Mouse (Mus musculus) c-Kit-positive CD71-negative TER-119-negative erythroid progenitor cells, embryonic 14.5 days (primary cell): ENCODE results near the gene Ssr2.

Experiments used
- DNase-seq: peaks from one replicate; pipeline ENCODE4 v3.0.0-alpha.2; 2013; ENCODE audit warnings: low read depth

Ssr2 gene

DNA sequence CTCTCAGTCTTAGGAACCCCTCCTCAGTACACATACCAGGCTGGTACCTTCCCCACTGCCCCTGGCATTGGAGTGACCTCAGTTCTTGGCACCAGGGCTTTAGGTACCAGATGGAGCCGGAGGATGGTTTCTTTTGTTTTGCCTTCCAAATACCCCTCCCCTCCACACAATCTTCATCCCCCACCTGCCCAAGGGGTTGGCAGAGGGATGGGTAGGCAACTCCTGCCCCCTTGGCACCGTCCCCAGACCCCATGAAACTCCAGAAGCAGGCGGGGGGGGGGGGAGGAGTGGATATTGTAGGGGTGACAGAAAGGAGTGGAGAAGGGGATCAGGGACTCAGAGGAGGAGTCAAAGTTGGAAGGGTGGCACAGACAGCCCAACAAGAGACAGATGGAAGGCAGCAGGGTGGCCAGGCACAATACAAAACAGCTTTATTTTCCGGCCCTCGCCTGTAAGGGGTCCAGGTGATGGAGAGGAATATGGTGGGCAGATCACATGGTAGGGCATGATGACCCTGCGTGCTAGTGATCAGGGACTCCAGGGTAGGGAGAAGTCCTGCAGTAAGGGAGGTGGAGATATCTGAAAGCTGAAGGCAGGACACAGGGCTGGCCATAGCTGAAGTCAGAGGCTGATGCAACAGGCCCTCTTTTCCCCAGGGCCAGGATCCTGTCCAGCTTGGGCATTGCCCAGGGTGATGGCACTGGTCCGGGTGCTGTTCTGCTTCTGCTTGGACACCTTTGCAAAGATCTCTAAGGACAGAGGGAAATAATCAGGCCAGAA, 33.9 kb upstream of the Ssr2 start:
- no peak for DNase-seq

DNA sequence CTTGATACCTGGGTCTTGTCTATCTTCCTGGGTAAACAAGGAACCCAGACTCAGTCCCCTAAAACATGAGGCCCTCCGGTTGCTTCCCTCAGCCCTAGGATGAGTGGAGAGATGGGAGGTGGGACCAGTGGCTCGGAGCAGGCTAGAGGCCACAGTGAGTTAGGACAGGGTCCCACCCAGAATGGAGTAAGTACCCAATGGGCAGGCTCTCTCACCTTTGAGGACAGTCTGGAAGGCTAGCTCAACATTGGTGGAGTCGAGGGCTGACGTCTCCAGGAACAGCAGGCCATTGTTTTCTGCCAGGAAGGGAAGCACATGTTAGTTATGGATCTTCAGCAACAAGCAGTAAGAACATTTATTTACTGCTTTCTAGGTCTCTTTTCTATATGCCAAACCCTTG, 33.2 kb upstream of the Ssr2 start:
- DNase-seq: no peak

DNA sequence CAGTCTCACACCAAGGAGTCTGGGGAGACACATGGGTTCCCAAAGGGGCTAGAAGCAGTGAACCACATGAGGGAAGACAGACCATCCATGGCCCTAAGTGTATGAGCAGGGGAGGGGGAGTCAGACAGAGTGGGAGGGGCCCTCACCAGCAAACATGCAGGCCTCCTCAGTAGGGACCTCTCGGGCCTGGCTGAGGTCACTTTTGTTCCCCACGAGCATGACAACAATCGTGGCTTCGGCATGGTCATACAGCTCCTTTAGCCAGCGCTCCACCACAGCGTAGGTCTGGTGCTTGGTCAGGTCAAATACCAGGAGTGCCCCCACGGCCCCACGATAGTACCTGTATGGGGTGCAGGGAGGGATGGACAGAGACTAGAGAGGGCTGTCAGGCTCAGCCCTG, 32.5 kb upstream of the Ssr2 start:
- DNase-seq: no peak

DNA sequence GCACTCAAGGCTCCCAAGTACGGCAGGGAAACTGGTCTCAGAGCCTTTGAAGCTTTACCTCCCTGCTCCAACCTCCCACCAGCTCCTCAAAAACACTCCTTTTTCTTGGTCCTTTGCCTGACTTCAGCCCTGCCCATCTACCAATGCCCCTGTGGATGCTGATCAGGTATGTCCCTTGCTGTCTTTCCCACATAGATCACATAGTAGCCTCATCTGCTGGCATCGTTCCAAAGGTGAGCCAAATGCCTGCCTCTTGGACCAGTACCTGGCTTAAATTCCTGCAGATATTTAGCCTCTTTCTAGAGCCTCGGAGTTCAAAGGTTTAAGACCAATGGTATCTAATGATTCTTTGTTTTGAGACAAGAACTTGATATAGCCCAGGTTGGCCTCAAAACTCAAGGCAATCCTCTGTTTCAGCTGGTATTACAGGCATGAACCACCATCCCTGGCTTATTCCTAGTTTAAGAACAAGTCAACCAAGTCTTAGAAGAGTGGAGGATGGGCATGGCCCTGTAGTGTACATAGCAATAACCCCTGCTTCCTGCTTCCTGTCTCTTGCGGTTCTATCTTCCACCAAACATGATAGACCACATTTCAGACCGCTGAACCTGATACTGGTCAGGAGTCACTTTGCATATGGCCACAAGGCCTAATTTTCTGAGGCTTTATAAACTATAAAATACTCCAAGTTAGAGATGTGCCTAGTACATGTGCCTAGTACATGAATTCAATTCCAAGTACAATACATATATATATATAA, 31.8 kb upstream of the Ssr2 start:
- DNase-seq: no peak

DNA sequence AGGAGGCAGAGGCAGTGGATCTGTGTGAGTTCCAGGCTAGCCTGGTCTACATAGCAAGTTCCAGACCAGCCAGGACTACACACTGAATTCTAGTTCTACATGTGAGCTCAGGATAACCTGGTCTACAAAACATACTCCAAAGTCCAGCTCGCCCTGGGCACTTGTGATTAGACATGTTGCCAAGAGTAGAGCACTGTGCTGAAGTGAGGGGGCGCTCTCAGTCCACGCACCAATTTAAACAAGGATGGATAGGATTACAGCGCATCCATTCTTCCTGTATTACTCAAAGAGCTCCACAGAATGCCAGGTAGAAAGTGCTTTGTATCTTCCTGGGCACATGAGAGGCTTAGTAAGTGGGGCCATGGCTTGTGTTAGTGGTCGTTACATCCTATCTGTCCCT, 31.2 kb upstream of the Ssr2 start:
- DNase-seq: no peak

DNA sequence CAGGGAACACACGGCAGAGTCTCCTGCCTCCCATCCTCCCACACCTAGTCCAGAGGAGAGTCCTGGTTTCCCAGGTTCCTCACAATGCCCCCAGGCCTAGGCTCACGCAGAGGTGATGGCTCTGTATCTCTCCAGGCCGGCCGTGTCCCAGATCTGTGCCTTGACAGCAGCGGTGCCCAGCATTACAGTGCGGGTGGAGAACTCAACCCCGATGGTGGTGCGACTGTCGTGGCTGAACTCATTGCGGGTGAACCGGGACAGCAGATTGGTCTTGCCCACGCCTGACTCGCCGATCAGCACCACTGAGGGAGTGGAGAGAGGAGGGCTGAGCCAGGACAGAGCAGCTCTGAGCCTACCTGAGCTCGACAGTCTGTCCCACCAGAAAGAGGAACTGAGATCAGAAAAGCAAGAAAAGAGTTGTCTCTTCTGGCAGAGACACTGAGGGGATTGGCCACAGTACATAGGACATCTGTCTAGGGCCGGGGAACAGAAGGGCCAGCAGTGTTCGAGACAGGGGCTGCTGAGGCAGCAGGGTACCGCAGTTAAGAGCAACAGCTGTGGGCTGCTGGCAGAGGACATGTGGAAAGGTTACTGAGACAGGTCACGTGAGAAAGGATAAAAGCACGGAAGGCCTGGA, 30.6 kb upstream of the Ssr2 start:
- no peak for DNase-seq

DNA sequence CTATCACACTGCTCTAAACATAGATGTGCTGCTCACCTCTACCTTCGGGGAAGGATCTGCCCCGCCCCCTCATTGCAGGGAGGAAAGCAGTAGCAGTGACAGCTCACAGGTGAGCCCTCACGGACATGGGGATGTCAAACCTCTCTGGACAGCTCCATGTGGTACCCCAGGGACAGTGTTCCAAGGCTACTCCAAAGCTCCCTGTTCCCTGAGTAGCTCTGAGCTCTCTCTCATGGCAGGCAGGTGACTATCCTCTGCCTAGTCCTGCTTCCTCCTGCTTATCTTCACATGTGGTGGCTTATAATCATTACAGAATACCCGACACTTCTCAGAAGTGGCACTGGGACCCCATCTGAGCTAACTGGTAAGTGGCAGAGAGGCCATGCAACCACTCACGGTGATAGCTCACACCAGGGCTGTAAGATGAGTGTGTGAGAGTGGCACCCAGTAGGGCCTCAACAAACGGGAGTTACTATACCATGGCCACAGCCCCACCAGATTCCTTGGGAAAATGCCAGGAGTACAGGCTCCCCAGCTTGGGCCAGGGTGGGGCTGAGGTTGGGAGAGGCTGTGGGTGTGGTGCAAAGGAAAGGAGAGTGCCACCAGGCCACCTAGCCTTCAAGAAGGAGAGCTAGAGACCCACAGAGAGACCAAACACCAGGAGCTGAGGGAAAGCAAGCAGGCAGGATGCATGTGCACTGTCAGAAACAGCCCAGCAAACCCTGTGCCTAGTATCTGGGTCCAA, 28.8 kb upstream of the Ssr2 start:
- no peak for DNase-seq

DNA sequence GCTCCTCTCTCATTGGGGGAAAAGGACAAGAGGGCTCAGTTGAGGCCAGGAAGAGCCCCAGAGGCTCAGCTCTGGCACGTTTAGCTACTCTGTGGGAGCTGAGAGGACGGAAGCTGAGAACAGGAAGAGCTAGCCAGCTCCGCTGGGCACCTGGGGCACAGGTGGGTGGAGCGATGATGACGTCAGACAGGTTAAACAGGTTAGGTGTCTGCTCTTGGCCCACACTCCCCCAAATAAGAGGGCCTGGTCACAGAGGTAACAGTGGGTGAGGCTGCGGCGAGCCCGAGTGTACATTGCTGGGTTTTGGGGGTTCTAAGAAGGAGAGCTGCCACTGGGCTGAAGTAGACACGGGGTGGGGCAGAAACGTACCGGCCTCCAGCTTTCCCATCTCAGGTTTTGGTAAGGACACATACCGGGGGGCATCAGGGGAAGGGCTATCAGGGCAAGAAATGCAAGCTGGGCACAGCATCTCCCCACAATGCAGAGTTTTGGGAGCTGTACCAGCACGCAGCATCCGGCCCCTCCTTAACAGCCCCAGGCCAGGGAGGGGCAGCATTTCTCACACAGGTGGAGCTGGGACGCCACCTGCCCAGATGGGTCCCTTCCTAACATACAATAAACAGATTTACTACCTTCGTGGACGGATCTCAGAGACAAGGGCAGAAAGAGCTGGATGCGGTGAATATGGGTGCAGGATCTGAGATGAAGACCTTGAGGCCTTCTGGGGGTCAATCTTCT, 27.3 kb upstream of the Ssr2 start, which contains the start of gene Rab25:
Rab25 (minus strand) TSS at position 121 of the 738 bp plus-strand sequence.
- DNase-seq: no peak

DNA sequence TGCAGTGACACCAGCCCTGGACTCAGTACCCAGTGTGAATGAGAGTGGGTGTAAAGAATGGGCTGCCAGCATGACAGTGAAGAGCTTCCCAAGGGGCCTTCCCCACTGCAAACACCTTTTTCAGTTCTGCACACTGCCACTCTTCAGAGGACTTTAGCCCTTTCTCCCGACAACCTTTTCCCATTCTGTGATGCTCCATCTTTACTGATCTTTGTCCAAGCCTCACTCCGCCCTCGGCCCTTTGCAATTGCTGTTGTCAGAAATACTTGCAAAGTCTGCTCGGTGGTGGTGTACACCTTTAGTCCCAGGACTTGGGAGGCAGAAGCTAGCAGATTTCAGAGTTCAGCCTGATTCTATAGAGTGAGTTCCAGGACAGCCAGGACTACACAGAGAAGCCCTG, 24.1 kb upstream of the Ssr2 start:
- DNase-seq: no peak

DNA sequence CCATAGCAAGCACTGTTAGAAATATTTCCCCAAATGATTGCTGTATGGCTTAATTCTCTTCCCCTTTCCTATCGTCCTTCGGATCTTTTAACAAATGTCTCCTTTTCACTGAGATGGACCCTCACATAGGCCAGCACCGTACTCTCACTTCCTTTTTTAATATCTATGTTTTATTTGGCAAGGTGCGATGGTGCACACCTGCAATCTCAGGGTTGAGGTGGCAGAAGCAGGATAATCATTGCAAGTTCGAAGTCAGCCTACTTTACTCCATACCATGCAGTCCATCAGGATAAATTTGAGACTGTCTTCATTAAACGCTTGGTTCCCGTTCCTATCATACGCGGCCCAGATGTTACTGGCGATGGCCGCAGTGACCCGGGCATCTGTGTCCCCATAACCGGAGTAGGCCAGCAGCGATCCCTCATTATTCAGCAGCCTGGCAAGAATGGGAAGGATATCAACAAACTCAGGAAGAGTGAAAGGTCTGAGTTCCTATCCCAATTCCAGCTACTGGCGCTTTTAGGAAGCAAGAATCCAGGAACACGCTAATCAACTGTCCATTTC, 23.5 kb upstream of the Ssr2 start:
- no peak for DNase-seq

DNA sequence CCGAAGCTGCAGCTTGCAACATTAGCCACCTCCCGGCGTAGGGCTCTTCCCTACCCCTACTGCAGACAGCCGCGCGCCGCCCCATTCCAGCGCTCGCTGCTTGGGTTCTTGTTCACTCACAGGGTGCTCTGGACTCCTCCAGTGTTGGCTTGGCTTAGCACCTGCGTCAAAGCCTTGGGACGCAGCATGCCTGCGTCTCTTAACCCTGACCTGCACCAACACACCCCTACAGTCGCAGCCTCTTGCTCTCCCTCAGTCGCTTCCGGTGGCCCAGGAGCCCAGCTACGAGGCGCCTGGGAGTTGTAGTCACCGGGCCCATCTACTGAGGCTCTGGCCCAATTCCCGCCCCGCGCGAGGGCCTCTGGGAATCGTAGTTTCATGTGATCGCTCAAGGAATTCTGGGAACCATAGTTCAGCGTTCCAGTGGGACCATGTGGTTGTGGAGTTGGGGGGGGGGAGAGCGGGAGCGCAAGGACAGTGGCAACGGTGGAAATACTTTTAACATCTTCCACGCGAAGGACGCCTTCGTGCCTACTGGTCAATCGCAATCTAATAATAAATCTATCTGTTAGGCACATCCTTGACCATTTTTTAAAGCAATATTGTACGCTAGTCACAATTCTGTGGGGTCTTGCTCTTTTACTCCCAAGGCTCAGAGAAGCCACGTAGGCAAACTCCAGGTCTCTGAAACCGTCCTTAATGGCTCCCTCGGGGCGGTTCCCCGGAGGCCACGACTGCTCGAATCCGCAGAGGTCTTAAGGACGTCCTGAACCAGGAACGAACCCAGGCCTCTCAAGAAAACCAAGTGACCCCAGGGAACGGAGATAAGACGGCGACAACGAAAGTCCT, 22.8 kb upstream of the Ssr2 start, which contains the start of gene Lamtor2:
Lamtor2 (minus strand) TSS at position 399 of the 849 bp plus-strand sequence.
- peak; percentile 96 for DNase-seq

DNA sequence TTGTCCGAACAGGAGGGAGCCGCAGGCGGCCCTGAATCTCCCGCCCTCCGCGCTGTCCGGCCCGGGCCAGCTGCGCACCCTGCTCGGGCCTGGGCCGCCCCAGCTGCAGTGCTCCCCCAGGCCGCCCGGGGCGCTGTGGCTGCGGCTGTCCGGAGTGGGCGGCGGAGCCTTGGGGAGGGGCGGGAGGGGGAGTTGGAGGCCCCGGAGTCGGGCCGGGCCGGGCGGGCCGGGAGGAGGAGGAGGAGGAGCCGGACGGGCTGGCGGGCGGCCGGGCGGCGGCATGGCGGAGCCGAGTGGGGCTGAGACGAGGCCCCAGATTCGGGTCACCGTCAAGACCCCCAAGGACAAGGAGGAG, 22.2 kb upstream of the Ssr2 start, which contains the start of gene Ubqln4:
Ubqln4 (plus strand) TSS at position 234 of the 355 bp plus-strand sequence.
- DNase-seq: peak; percentile 79

DNA sequence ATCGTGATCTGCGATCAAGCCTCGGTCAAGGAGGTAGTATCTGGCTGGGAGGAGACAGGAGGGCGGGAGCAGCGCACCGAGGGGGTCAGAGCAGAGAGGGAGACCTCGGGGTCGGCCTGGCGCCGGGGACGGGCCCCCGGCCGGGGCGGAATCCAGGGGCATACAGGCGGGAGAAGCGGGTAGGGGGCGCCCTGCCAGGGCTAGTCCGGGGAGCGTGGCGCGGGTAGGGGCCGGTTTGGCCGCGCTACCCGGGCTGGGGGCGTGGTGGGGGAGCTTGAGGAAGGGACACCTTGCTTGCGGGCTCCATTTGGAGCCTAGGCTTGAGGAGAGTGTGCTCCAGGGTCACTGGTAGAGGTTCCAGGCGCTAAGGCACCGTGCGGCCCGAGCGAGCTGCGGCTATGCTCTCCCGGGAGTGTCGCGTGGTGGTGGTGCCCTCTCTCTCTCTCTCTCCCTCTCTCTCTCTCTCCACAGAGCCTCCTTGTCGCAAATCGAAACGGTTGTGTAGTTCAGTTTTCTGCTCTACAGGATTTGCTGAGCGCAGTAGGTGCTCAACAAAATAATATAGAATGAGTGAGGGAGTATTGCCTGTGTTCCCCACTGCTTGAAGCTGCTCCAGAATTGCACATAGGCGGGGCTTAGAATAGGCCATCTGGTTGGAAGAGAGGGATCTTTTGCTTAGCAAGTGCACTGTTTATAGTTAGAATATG, 21.6 kb upstream of the Ssr2 start:
- no peak for DNase-seq

DNA sequence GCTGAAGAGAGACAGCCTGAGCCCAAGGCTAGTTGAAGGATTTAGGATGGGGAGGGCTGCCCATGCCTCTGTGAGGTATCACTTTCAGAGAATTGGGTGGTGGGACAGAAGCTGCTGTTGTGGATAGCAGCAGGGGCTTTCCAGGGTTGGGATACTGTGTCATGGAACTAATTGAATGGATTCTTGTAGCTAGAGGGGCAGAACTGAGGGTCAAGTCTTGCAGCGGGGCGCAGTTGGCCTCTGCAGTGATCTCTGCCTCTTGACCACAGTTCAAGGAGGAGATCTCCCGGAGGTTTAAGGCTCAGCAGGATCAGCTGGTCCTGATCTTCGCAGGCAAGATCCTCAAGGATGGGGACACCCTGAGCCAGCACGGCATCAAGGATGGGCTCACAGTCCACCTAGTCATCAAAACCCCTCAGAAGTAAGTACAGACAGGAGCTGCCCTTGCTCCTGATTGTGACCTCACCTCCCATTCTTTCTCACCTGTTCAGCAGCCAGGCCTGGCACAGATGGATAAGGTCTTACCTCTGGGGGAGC, 20.5 kb upstream of the Ssr2 start:
- no peak for DNase-seq

DNA sequence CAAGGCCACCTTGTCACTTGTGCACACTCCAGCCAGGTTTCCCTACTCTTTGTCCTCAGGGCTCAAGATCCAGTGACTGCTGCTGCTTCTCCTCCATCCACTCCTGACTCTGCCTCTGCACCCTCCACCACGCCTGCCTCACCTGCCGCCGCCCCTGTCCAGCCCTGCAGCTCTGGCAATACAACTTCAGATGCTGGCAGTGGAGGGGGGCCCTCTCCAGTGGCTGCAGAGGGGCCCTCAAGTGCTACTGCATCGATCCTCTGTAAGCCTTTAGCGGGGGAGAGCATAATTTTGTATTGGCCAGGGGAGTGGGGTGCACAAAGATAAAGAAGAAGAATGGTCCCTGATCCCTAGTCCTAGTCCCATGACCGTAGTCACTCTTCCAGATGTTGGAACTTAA, 19.9 kb upstream of the Ssr2 start:
- no peak for DNase-seq

DNA sequence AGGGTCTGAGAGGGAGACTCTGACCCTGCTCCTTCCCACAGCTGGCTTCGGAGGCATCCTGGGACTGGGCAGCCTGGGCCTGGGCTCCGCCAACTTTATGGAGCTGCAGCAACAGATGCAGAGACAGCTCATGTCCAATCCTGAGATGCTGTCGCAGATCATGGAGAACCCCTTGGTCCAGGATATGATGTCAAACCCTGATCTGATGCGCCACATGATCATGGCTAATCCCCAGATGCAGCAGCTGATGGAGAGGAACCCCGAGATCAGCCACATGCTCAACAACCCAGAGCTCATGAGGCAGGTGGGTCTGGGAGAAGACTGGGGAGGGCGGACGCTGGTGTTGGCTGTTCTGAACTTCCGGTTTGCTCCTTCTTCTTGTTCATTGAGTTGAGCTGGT, 19.1 kb upstream of the Ssr2 start:
- no peak for DNase-seq

DNA sequence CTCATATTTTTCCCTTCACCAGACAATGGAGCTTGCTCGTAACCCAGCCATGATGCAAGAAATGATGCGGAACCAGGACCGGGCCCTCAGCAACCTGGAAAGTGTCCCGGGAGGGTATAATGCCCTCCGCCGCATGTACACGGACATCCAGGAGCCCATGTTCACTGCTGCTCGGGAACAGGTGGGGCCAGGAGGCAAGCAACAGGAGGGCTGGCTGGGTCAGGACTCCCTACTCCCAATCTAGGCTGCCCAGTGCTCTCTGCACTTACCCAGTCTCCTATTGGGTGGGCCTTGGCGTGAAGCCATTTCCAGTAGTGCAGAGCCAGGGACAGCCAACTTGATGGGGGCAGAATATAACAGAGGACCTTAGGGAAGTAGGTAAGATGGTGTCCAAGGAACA, 16.1 kb upstream of the Ssr2 start:
- DNase-seq: no peak

DNA sequence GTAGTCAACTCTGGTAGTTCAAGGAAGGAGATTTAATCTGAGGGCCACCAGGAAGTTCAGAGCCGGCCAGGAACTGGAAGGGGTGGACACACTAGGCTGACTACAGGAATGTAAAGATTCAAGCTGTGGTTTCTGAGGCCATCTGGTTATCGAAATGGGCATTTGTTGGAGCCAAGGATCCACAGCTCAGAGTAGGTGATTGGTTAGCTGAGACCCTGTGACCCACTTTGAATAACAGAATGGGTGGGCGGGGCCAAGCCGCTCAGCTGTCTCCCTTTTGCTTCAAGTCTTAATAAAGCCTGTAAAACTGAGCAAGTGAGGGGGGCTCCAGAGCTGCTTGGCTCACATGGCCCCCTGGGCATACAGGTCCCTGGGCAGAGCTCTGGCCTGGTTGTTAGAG, 13.7 kb upstream of the Ssr2 start:
- no peak for DNase-seq

DNA sequence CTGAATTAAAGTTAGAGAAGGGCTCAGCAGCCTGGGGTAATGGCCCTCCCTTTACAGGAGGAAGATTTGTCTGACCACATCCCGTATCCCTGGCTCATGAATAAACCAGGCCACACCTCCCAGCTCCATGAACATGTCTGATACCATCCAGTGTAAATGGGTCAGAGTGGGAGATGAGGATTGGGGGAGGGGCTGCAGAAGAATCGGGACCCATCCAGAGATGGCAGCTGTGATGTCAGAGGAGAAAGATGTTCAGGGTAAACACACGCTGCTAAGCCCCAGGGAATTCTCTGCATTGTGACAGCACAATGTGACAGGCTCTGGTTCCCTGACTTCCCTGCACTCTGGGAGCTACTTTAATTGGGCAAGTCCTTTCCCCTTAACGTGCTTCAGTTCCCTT, 12.2 kb upstream of the Ssr2 start:
- DNase-seq: no peak
